Mouse (Mus musculus) hindbrain, embryonic 12.5 days (tissue): ENCODE measurements around the gene Creb3l2. TPM values are rescaled to one million over a fixed set of nuclear protein-coding genes. Genes with fewer than 3 reads are reported as not detected.

Experiments used
- ATAC-seq: fragments of 200-750 bp; cut with Nextera tagmentation; 2 replicates; pipeline ENCODE4 v1.8.0; 2017; ENCODE audit warnings: moderate TSS enrichment; ENCODE audit not compliant: low FRiP score
- H3K27ac ChIP-seq: fragments of 300-500 bp; sonication (generic); 2 replicates; pipeline ENCODE4 v1.5.1; 2016; ENCODE audit warnings: mild to moderate bottlenecking
- H3K27me3 ChIP-seq: fragments of 300-500 bp; sonication (generic); 2 replicates; pipeline ENCODE4 v1.6.1; 2016; ENCODE audit warnings: mild to moderate bottlenecking
- H3K36me3 ChIP-seq: fragments of 300-500 bp; sonication (generic); 2 replicates; pipeline ENCODE4 v1.6.1; 2016; ENCODE audit warnings: mild to moderate bottlenecking
- H3K4me1 ChIP-seq: fragments of 300-500 bp; sonication (generic); 2 replicates; pipeline ENCODE4 v1.6.1; 2016
- H3K4me2 ChIP-seq: fragments of 300-500 bp; sonication (generic); replicated peaks from 2 replicates; pipeline ENCODE4 v1.6.1; 2016; ENCODE audit warnings: mild to moderate bottlenecking
- H3K4me3 ChIP-seq: fragments of 300-500 bp; sonication (generic); 2 replicates; pipeline ENCODE4 v1.5.1; 2016; ENCODE audit warnings: mild to moderate bottlenecking
- H3K9ac ChIP-seq: fragments of 300-500 bp; sonication (generic); 2 replicates; pipeline ENCODE4 v1.6.1; 2016; ENCODE audit warnings: mild to moderate bottlenecking, moderate library complexity
- H3K9me3 ChIP-seq: fragments of 300-500 bp; sonication (generic); replicated peaks from 2 replicates; pipeline ENCODE4 v1.6.1; 2016; ENCODE audit warnings: mild to moderate bottlenecking
- WGBS: fragments of 180-500 bp; shearing (Covaris S2); methylation state at CpG from one replicate; pipeline ENCODE4 v1.1.7; 2016; 5-methylcytosine and 5-hydroxymethylcytosine counted together
- polyA plus RNA-seq: library from polyadenylated mRNA; unstranded; fragments of >200 nt; fragmentation: Nextera tagmentation; extraction: Ambion mirVana; gene quantifications from 2 replicates; pipeline ENCODE4 v1.2.1, GENCODE M21; 2016

The Creb3l2 gene
- polyA plus RNA-seq, 1 experiment from 2014 or later, result 14.9 TPM

GRCm38 (mm10) chr6:37360813-37361385, 81.0 kb downstream of the Creb3l2 start:
- H3K36me3 ChIP-seq, result no peaks in the 10 kb centered on the region
- no peaks in the 10 kb centered on the region for H3K9me3 ChIP-seq
- peak overlapping the region; percentile 1; the same call in 1 of the 2 replicates for H3K27ac ChIP-seq
- no peak overlapping the region for H3K9ac ChIP-seq
- no peak overlapping the region for H3K4me2 ChIP-seq
- no peak for ATAC-seq
- no peak overlapping the region for H3K4me3 ChIP-seq
- peaks cover 14% of the 10 kb centered on the region for H3K4me1 ChIP-seq
- no peaks in the 10 kb centered on the region for H3K27me3 ChIP-seq
- WGBS, result 27% methylated on average over 11 of the region's 11 CpGs

- Histone ChIP-seq H3K27me3 (no peaks in the 10 kb centered on the region), H3K4me1 (peaks cover 6% of the 10 kb centered on the region; the same call in 1 of the 2 replicates), H3K27ac (peak overlapping the region; percentile 48; the same call in 1 of the 2 replicates), H3K4me3 (no peak overlapping the region), H3K4me2 (0 out of 2 replicates have a peak overlapping the region, but pooled peaks have one; percentile 6), H3K9ac (no peak overlapping the region), H3K36me3 (no peaks in the 10 kb centered on the region), H3K9me3 (no peaks in the 10 kb centered on the region)
- WGBS, result 37% methylated on average over 17 of the region's 17 CpGs
- peak; percentile 44; the same call in 1 of the 2 replicates for ATAC-seq
These were observed 87.3 kb downstream of the Creb3l2 start for GRCm38 (mm10) chr6:37354449-37355179.

- Histone ChIP-seq H3K27me3 (no peaks in the 10 kb centered on the region), H3K9ac (no peak overlapping the region), H3K9me3 (no peaks in the 10 kb centered on the region), H3K4me3 (no peak overlapping the region), H3K27ac (no peak overlapping the region), H3K4me2 (no peak overlapping the region), H3K4me1 (0 out of 2 replicates have a peak, but pooled peaks cover 2% of the 10 kb centered on the region), H3K36me3 (no peaks in the 10 kb centered on the region)
- 90% methylated on average over 9 of the region's 9 CpGs for WGBS
- ATAC-seq, result no peak
These were observed 88.3 kb downstream of the Creb3l2 start for GRCm38 (mm10) chr6:37353616-37354015.

GRCm38 (mm10) chr6:37351731-37352380, 90.1 kb downstream of the Creb3l2 start:
- WGBS, result 22% methylated on average over 10 of the region's 10 CpGs
- no peaks in the 10 kb centered on the region for H3K9me3 ChIP-seq
- H3K27me3 ChIP-seq, result no peaks in the 10 kb centered on the region
- no peak overlapping the region for H3K4me2 ChIP-seq
- no peaks in the 10 kb centered on the region for H3K36me3 ChIP-seq
- ATAC-seq, result peak; percentile 76
- H3K4me1 ChIP-seq, result 0 out of 2 replicates have a peak, but pooled peaks cover 2% of the 10 kb centered on the region
- 0 out of 2 replicates have a peak overlapping the region, but pooled peaks have one; percentile 18 for H3K9ac ChIP-seq
- no peak overlapping the region for H3K27ac ChIP-seq
- H3K4me3 ChIP-seq, result no peak overlapping the region

- H3K36me3 ChIP-seq, result no peaks in the 10 kb centered on the region
- H3K4me2 ChIP-seq, result no peak overlapping the region
- 91% methylated on average over 8 of the region's 8 CpGs for WGBS
- H3K9me3 ChIP-seq, result no peaks in the 10 kb centered on the region
- no peak overlapping the region for H3K4me3 ChIP-seq
- no peaks in the 10 kb centered on the region for H3K27me3 ChIP-seq
- ATAC-seq, result no peak
- no peak overlapping the region for H3K27ac ChIP-seq
- no peak overlapping the region for H3K9ac ChIP-seq
- H3K4me1 ChIP-seq, result 0 out of 2 replicates have a peak, but pooled peaks cover 2% of the 10 kb centered on the region
These were observed 91.6 kb downstream of the Creb3l2 start for GRCm38 (mm10) chr6:37350315-37350714.

GRCm38 (mm10) chr6:37347606-37348005, 94.3 kb downstream of the Creb3l2 start:
- no peaks in the 10 kb centered on the region for H3K27me3 ChIP-seq
- H3K4me2 ChIP-seq, result no peak overlapping the region
- no peaks in the 10 kb centered on the region for H3K36me3 ChIP-seq
- ATAC-seq, result no peak
- H3K4me1 ChIP-seq, result no peaks in the 10 kb centered on the region
- H3K4me3 ChIP-seq, result no peak overlapping the region
- no peak overlapping the region for H3K27ac ChIP-seq
- H3K9ac ChIP-seq, result no peak overlapping the region
- WGBS, result 81% methylated on average over 5 of the region's 5 CpGs
- H3K9me3 ChIP-seq, result no peaks in the 10 kb centered on the region

- no peaks in the 10 kb centered on the region for H3K27me3 ChIP-seq
- H3K4me1 ChIP-seq, result 0 out of 2 replicates have a peak, but pooled peaks cover 7% of the 10 kb centered on the region
- no peaks in the 10 kb centered on the region for H3K9me3 ChIP-seq
- no peak overlapping the region for H3K9ac ChIP-seq
- ATAC-seq, result no peak
- H3K36me3 ChIP-seq, result no peaks in the 10 kb centered on the region
- H3K4me2 ChIP-seq, result no peak overlapping the region
- H3K4me3 ChIP-seq, result no peak overlapping the region
- no peak overlapping the region for H3K27ac ChIP-seq
- 88% methylated on average over 5 of the region's 5 CpGs for WGBS
These were observed 103.9 kb downstream of the Creb3l2 start for GRCm38 (mm10) chr6:37338055-37338454.

GRCm38 (mm10) chr6:37336831-37337260, 105.1 kb downstream of the Creb3l2 start:
- Histone ChIP-seq H3K4me3 (no peak overlapping the region), H3K4me1 (0 out of 2 replicates have a peak, but pooled peaks cover 7% of the 10 kb centered on the region), H3K27me3 (no peaks in the 10 kb centered on the region), H3K27ac (0 out of 2 replicates have a peak overlapping the region, but pooled peaks have one; percentile 12), H3K9ac (no peak overlapping the region), H3K9me3 (no peaks in the 10 kb centered on the region), H3K4me2 (no peak overlapping the region), H3K36me3 (no peaks in the 10 kb centered on the region)
- ATAC-seq, result peak; percentile 61; the same call in 1 of the 2 replicates
- 14% methylated on average over 5 of the region's 5 CpGs for WGBS

- WGBS, result 63% methylated on average over 7 of the region's 7 CpGs
- ATAC-seq, result no peak
- Histone ChIP-seq H3K27ac (peak overlapping the region; percentile 12; the same call in 1 of the 2 replicates), H3K36me3 (no peaks in the 10 kb centered on the region), H3K27me3 (no peaks in the 10 kb centered on the region), H3K4me2 (no peak overlapping the region), H3K4me3 (no peak overlapping the region), H3K9me3 (no peaks in the 10 kb centered on the region), H3K4me1 (0 out of 2 replicates have a peak, but pooled peaks cover 7% of the 10 kb centered on the region), H3K9ac (no peak overlapping the region)
These were observed 105.6 kb downstream of the Creb3l2 start for GRCm38 (mm10) chr6:37336381-37336780.

- no peak for ATAC-seq
- Histone ChIP-seq H3K27me3 (no peaks in the 10 kb centered on the region), H3K9ac (no peak overlapping the region), H3K9me3 (no peaks in the 10 kb centered on the region), H3K27ac (no peak overlapping the region), H3K4me2 (no peak overlapping the region), H3K4me3 (no peak overlapping the region), H3K36me3 (no peaks in the 10 kb centered on the region), H3K4me1 (peaks cover 18% of the 10 kb centered on the region)
- 86% methylated on average over 10 of the region's 10 CpGs for WGBS
These were observed 109.1 kb downstream of the Creb3l2 start for GRCm38 (mm10) chr6:37332846-37333245.

GRCm38 (mm10) chr6:37329901-37330864, 111.8 kb downstream of the Creb3l2 start:
- Histone ChIP-seq H3K9ac (no peak overlapping the region), H3K36me3 (no peaks in the 10 kb centered on the region), H3K9me3 (no peaks in the 10 kb centered on the region), H3K27ac (no peak overlapping the region), H3K27me3 (no peaks in the 10 kb centered on the region), H3K4me3 (no peak overlapping the region), H3K4me2 (no peak overlapping the region), H3K4me1 (peaks cover 23% of the 10 kb centered on the region)
- peak; percentile 79 for ATAC-seq
- WGBS, result 36% methylated on average over 5 of the region's 5 CpGs
